Mouse (Mus musculus): ENCODE measurements around the gene Smim6.

DNA sequence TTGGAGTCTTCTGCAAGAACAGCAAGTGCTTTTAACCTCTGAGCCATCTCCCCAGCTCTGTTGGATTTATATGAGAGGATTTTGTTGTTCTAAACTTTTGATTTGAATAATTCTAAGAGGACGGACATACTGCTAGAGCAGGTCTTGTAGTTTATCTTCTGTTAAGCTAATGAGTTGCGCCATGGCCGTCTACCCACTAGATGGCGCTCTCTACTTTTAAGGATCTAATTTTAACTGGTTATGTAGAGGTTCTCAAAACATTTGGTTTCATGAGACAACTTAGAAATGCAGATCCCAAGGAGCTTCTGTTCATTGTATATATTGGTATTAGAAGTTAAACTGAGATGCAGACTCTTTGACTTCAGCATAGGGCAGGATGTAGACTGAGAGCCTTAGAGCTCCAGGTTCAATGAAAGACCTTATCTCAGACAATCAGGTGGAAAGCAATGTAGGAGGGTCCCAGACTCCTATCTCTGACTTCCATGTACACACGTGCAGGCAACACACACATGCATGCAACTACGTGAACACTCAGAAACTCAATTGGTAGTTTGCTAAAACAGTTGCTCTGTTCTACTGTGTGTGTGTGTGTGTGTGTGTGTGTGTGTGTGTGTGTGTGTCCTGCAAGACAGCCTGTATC lies 28.0 kb downstream of the Smim6 start:
- peak; percentile 63; the same call in 1 of the 2 replicates for TF ChIP-seq CTCF (IDR thresholded peaks at IDR 0.05; ENCODE audit: borderline replicate concordance, insufficient read depth, low read depth, low read length)
- TF ChIP-seq POLR2A (IDR thresholded peaks at IDR 0.05; ENCODE audit: borderline replicate concordance, insufficient read depth, low read length): no peak

Measured in cerebellum, adult 2 months (tissue).